Mouse (Mus musculus) hindbrain, embryonic 10.5 days (tissue): ENCODE measurements at regions not wholly inside any gene's neighbourhood (a gene's known extent, or its start where the extent isn't known, plus 50 kb on each side); places are given as distances from the start of the nearest gene placed in this dataset.

Experiments
- DNase-seq: peaks from one replicate; pipeline ENCODE4 v3.0.0-alpha.2; 2017; ENCODE audit warnings: low spot score
- H3K27ac ChIP-seq: fragments of 300-500 bp; sonication (generic); 2 replicates; pipeline ENCODE4 v1.5.1; 2016; ENCODE audit warnings: mild to moderate bottlenecking, moderate library complexity
- H3K27me3 ChIP-seq: fragments of 300-500 bp; sonication (generic); 2 replicates; pipeline ENCODE4 v1.6.1; 2016; ENCODE audit warnings: mild to moderate bottlenecking; ENCODE audit not compliant: poor library complexity, insufficient read depth, severe bottlenecking
- H3K36me3 ChIP-seq: fragments of 300-500 bp; sonication (generic); 2 replicates; pipeline ENCODE4 v1.6.1; 2016; ENCODE audit warnings: mild to moderate bottlenecking, moderate library complexity
- H3K4me1 ChIP-seq: fragments of 300-500 bp; sonication (generic); replicated peaks from 2 replicates; pipeline ENCODE4 v1.6.1; 2016; ENCODE audit warnings: mild to moderate bottlenecking
- H3K4me3 ChIP-seq: fragments of 300-500 bp; sonication (generic); 2 replicates; pipeline ENCODE4 v1.5.1; 2016; ENCODE audit warnings: mild to moderate bottlenecking, moderate library complexity
- H3K9me3 ChIP-seq: fragments of 300-500 bp; sonication (generic); 2 replicates; pipeline ENCODE4 v1.6.1; 2016; ENCODE audit warnings: mild to moderate bottlenecking, moderate library complexity
- WGBS: fragments of 180-500 bp; shearing (Covaris S2); methylation state at CpG from one replicate; pipeline ENCODE4 v1.1.7; 2016; 5-methylcytosine and 5-hydroxymethylcytosine counted together

DNA sequence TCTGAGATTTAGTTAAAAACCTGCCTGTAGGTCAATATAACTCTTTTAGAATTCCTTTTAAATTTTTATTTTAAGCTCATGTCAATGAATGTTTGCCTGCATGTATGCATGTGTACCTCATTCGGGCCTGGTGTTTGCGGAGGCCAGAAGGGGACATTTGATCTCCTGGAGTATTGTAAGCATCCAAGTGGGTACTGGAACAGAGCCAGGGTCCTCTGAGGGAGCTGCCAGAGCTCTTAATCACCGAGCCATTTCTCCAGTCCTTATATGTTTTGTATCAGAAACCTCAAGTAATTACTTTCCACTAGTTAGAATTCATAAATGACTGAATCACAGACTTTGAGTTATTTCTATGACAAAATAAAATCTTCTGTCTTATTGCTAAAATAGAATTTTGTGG, 152.0 kb downstream of the Cdca7 start:
- no peaks in the 10 kb centered on the region for H3K36me3 ChIP-seq
- H3K27me3 ChIP-seq, result peaks cover 15% of the 10 kb centered on the region
- no peak overlapping the region for H3K27ac ChIP-seq
- DNase-seq, result no peak
- H3K9me3 ChIP-seq, result no peaks in the 10 kb centered on the region
- WGBS, result 82% methylated on average over 3 of the region's 3 CpGs
- no peak overlapping the region for H3K4me3 ChIP-seq
- peaks cover 11% of the 10 kb centered on the region; the same call in 1 of the 2 replicates for H3K4me1 ChIP-seq

- no peak overlapping the region for H3K27ac ChIP-seq
- no peaks in the 10 kb centered on the region for H3K36me3 ChIP-seq
- H3K4me3 ChIP-seq, result no peak overlapping the region
- no peak for DNase-seq
- H3K9me3 ChIP-seq, result no peaks in the 10 kb centered on the region
- 57% methylated on average over 16 of the region's 16 CpGs for WGBS
- H3K4me1 ChIP-seq, result peaks cover 11% of the 10 kb centered on the region; the same call in 1 of the 2 replicates
- peaks cover 13% of the 10 kb centered on the region; the same call in 1 of the 2 replicates for H3K27me3 ChIP-seq
These were observed 152.9 kb downstream of the Cdca7 start for GRCm38 (mm10) chr2:72628626-72629470.

GRCm38 (mm10) chr2:72629691-72630461, 153.9 kb downstream of the Cdca7 start:
- Histone ChIP-seq H3K9me3 (no peaks in the 10 kb centered on the region), H3K4me1 (peaks cover 11% of the 10 kb centered on the region; the same call in 1 of the 2 replicates), H3K4me3 (no peak overlapping the region), H3K36me3 (no peaks in the 10 kb centered on the region), H3K27me3 (peaks cover 13% of the 10 kb centered on the region; the same call in 1 of the 2 replicates), H3K27ac (no peak overlapping the region)
- 91% methylated on average over 14 of the region's 14 CpGs for WGBS
- DNase-seq, result no peak

DNA sequence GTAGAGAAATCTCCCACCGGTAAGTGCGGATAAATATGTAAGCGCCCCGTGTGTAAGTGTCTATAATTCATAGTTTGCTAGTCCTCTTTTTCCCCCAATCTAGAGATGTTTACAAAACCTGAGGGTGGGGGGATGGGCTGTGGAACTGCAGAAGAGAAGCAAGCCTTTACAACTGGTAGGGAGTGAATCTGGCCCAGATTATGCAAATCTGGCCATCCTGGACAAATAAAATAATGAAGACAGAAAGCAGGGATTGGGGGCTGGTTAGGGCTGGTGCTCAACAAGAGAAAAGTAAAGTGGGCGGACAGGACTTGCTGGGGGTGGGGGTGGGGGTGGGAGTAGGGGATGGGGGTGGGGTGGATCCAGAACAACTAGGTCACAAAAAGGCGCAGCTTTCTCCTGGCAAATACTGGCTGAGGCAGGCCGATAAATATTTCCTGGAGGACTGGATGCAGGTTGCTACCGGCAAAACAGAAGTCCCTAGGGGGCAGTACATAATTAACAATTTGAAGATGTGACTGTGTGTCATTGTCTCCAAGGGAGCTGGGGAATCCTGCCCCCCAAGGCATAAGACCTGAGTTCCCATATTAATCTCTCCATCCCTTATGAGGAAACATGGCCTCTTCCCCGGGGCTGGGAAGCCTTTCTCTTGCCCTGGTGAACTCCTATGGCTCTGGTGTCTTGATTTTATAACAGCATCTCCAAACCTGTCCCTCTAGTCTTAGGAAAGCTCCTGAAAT, 162.1 kb downstream of the Cdca7 start:
- Histone ChIP-seq H3K27me3 (0 out of 2 replicates have a peak, but pooled peaks cover 7% of the 10 kb centered on the region), H3K9me3 (no peaks in the 10 kb centered on the region), H3K4me3 (no peak overlapping the region), H3K36me3 (no peaks in the 10 kb centered on the region), H3K4me1 (peaks cover 27% of the 10 kb centered on the region), H3K27ac (peak overlapping the region; percentile 70)
- DNase-seq, result peak; percentile 15
- 49% methylated on average over 9 of the region's 9 CpGs for WGBS

GRCm38 (mm10) chr2:72639022-72639421, 163.1 kb downstream of the Cdca7 start:
- H3K27ac ChIP-seq, result no peak overlapping the region
- 0 out of 2 replicates have a peak, but pooled peaks cover 7% of the 10 kb centered on the region for H3K27me3 ChIP-seq
- WGBS, result 73% methylated on average over 4 of the region's 4 CpGs
- H3K4me1 ChIP-seq, result peaks cover 27% of the 10 kb centered on the region
- no peak for DNase-seq
- H3K9me3 ChIP-seq, result no peaks in the 10 kb centered on the region
- H3K36me3 ChIP-seq, result no peaks in the 10 kb centered on the region
- H3K4me3 ChIP-seq, result no peak overlapping the region

- Histone ChIP-seq H3K9me3 (no peaks in the 10 kb centered on the region), H3K4me3 (no peak overlapping the region), H3K27ac (no peak overlapping the region), H3K4me1 (peaks cover 27% of the 10 kb centered on the region), H3K36me3 (no peaks in the 10 kb centered on the region), H3K27me3 (peaks cover 7% of the 10 kb centered on the region; the same call in 1 of the 2 replicates)
- no peak for DNase-seq
These were observed 165.3 kb downstream of the Cdca7 start for GRCm38 (mm10) chr2:72641228-72641627.

DNA sequence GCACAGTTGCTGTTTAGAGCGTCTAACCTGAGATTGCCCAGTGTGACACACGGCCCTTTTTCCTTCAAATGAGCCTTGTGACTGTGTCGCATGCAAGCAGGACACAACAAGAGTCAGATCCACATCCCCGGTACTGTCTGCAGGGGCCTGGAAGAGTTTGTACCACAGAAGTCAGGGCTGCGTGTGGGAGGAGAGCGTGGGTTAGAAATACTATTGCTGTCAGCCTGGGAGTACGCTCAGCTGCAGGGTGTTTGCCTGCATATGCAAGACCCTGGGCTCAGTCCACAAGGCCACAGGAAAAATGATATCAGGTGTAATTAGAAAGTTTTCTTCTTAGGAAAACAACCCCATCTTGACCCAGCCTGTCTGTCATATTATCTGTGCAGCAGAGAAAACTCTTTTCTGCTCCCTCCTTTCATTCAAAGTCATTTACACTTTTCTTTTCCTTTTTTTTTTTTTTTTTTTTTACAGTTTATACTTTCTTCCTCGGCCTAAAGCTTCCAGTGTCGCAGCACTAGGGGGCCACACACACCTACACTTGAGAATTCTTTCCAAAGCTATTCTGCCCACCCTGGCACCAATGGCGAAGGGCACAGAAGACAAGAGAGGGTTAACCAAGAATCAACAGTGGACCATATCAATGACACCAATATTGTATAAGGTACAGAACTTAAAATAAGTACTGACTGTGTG, 168.3 kb downstream of the Cdca7 start:
- Histone ChIP-seq H3K4me1 (peaks cover 15% of the 10 kb centered on the region), H3K4me3 (no peak overlapping the region), H3K36me3 (no peaks in the 10 kb centered on the region), H3K27me3 (peaks cover 3% of the 10 kb centered on the region; the same call in 1 of the 2 replicates), H3K9me3 (no peaks in the 10 kb centered on the region), H3K27ac (no peak overlapping the region)
- 86% methylated on average over 10 of the region's 10 CpGs for WGBS
- no peak for DNase-seq

DNA sequence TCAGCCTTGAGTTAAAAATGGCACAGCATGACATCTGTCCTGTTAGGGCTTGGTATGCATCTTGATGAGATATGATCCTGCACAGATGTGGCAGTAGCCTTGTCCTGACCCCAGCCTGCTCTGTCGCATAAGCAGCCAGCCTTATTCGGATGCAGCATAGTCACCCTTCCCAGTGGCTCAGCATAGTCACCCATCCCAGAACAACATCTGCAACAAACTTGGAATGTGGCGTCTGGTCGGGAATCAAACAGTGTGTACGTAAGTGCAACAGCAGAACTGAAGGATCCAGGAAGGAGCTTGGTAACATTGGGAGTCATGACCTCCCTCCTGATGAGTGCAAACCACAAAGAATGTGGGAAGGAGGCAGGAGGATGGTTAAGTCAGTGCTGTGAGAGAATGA, 171.7 kb downstream of the Cdca7 start:
- no peak for DNase-seq
- Histone ChIP-seq H3K27ac (no peak overlapping the region), H3K4me1 (peaks cover 14% of the 10 kb centered on the region), H3K9me3 (no peaks in the 10 kb centered on the region), H3K27me3 (peaks cover 4% of the 10 kb centered on the region; the same call in 1 of the 2 replicates), H3K4me3 (no peak overlapping the region), H3K36me3 (no peaks in the 10 kb centered on the region)
- 59% methylated on average over 5 of the region's 5 CpGs for WGBS

- Histone ChIP-seq H3K9me3 (no peaks in the 10 kb centered on the region), H3K27ac (no peak overlapping the region), H3K27me3 (peaks cover 4% of the 10 kb centered on the region; the same call in 1 of the 2 replicates), H3K4me3 (no peak overlapping the region), H3K4me1 (peaks cover 14% of the 10 kb centered on the region), H3K36me3 (no peaks in the 10 kb centered on the region)
- no peak for DNase-seq
- 70% methylated on average over 5 of the region's 5 CpGs for WGBS
These were observed 172.3 kb downstream of the Cdca7 start for GRCm38 (mm10) chr2:72648294-72648693.

DNA sequence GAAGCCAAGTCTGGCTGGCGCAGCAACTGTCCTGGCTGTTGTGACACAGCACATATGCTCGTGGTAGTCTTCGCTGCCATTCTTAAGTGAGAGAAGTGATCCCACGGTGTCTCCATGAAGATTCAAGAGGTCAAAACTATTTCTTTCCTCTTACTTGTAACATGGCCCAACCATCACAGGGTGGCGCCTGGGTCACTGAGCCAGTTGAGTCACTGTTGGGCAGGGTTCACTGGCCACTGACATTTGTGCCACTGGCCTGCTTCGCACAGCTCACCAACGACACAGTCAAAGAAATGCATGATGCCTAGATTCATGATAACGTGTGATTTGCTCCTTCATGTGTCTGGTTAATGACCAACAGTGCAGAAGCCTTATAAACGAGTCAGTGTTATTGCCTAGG, 179.9 kb downstream of the Cdca7 start:
- Histone ChIP-seq H3K4me1 (peaks cover 4% of the 10 kb centered on the region; the same call in 1 of the 2 replicates), H3K4me3 (no peak overlapping the region), H3K36me3 (no peaks in the 10 kb centered on the region), H3K27ac (no peak overlapping the region), H3K9me3 (no peaks in the 10 kb centered on the region), H3K27me3 (no peaks in the 10 kb centered on the region)
- no peak for DNase-seq
- WGBS, result 77% methylated on average over 9 of the region's 9 CpGs

GRCm38 (mm10) chr2:72657101-72657920, 181.4 kb downstream of the Cdca7 start:
- no peaks in the 10 kb centered on the region for H3K27me3 ChIP-seq
- DNase-seq, result no peak
- 73% methylated on average over 10 of the region's 10 CpGs for WGBS
- H3K4me3 ChIP-seq, result no peak overlapping the region
- H3K9me3 ChIP-seq, result no peaks in the 10 kb centered on the region; the same call in 1 of the 2 replicates
- peaks cover 4% of the 10 kb centered on the region; the same call in 1 of the 2 replicates for H3K4me1 ChIP-seq
- H3K27ac ChIP-seq, result no peak overlapping the region
- no peaks in the 10 kb centered on the region for H3K36me3 ChIP-seq
